Mouse (Mus musculus) G1E (cell line): Measurements from ENCODE around the gene Cts3.

Experiments used
- CTCF ChIP-seq: IDR thresholded peaks from 2 replicates; pipeline ENCODE4 v1.5.1; 2012; ENCODE audit warnings: low read depth, low read length, inconsistent platforms, mixed read lengths
- GATA1 ChIP-seq: IDR thresholded peaks from 2 replicates; pipeline ENCODE4 v1.6.1; 2012; ENCODE audit warnings: borderline replicate concordance, low read length, inconsistent platforms, mixed read lengths
- GATA2 ChIP-seq: IDR thresholded peaks from 2 replicates; pipeline ENCODE4 v1.6.1; 2012; ENCODE audit warnings: low read depth, low read length, inconsistent platforms, borderline replicate concordance
- POLR2AphosphoS5 ChIP-seq: IDR thresholded peaks from 2 replicates; pipeline ENCODE4 v1.6.1; 2012; ENCODE audit warnings: low read depth, low read length, inconsistent platforms; ENCODE audit not compliant: insufficient replicate concordance
- TAL1 ChIP-seq: conservative IDR thresholded peaks from 2 replicates; pipeline ENCODE4 v1.6.1; 2012; ENCODE audit warnings: low read depth, low read length, inconsistent platforms, mixed read lengths

GRCm38 (mm10) chr13:61570027-61570426 is at the start of gene Cts3:
- TF ChIP-seq TAL1 (no peak), CTCF (no peak), GATA1 (no peak), GATA2 (no peak), POLR2AphosphoS5 (no peak)
